Mouse (Mus musculus) kidney, adult 2 months (tissue): ENCODE results near the gene Gm10521. TPM values are rescaled to one million over a fixed set of nuclear protein-coding genes. Genes with fewer than 3 reads are reported as not detected.

Source experiments
- DNase-seq: peaks from one replicate; pipeline ENCODE4 v3.0.0; 2021
- H3K27ac ChIP-seq: fragments of 200-500 bp; 2 replicates; pipeline ENCODE4 v1.5.1; 2012; ENCODE audit warnings: low read depth, low read length, control low read depth, inconsistent platforms; ENCODE audit not compliant: insufficient read depth
- H3K27me3 ChIP-seq: fragments of 200-500 bp; replicated peaks from 2 replicates; pipeline ENCODE4 v1.6.1; 2012; ENCODE audit warnings: mild to moderate bottlenecking, moderate library complexity, low read length, inconsistent platforms; ENCODE audit not compliant: control insufficient read depth, insufficient read depth
- H3K36me3 ChIP-seq: fragments of 200-500 bp; 2 replicates; pipeline ENCODE4 v1.6.1; 2012; ENCODE audit warnings: mild to moderate bottlenecking, moderate library complexity, low read length, inconsistent platforms; ENCODE audit not compliant: control insufficient read depth, insufficient read depth
- H3K4me1 ChIP-seq: fragments of 200-500 bp; 2 replicates; pipeline ENCODE4 v1.6.1; 2011; ENCODE audit warnings: low read length; ENCODE audit not compliant: control insufficient read depth, insufficient read depth
- H3K4me3 ChIP-seq: fragments of 200-500 bp; 2 replicates; pipeline ENCODE4 v1.5.1; 2011; ENCODE audit warnings: mild to moderate bottlenecking, low read depth, low read length, control low read depth; ENCODE audit not compliant: insufficient read depth
- CTCF ChIP-seq: fragments of 200-500 bp; conservative IDR thresholded peaks from 2 replicates; pipeline ENCODE4 v1.5.1; 2011; ENCODE audit warnings: low read depth, mild to moderate bottlenecking, control low read depth, low read length, moderate library complexity, mixed read lengths; ENCODE audit not compliant: insufficient read depth, insufficient read length
- POLR2A ChIP-seq: fragments of 200-500 bp; IDR thresholded peaks from one replicate; pipeline ENCODE4 v1.6.1; 2011; ENCODE audit warnings: low read depth, low read length, control low read depth
- WGBS: fragments of 180-500 bp; shearing (Covaris S2); methylation state at CpG from one replicate; pipeline ENCODE4 v1.1.7; 2018; 5-methylcytosine and 5-hydroxymethylcytosine counted together
- polyA plus RNA-seq: library from polyadenylated mRNA; depleted of rRNA; stranded (reverse); fragments of >200 nt; gene quantifications from 2 replicates; pipeline ENCODE4 v1.2.3, GENCODE M21; 2012

Gene Gm10521
- polyA plus RNA-seq, 1 experiment, result 0.11 TPM

GRCm38 (mm10) chr1:171915638-171916458 lies 20.4 kb downstream of the Gm10521 start:
- Histone ChIP-seq H3K36me3 (no peaks in the 10 kb centered on the region), H3K4me1 (no peaks in the 10 kb centered on the region), H3K4me3 (no peak overlapping the region), H3K27ac (no peak overlapping the region), H3K27me3 (no peaks in the 10 kb centered on the region; the same call in 1 of the 2 replicates)
- DNase-seq, result no peak
- 82% methylated on average over 13 of the region's 13 CpGs for WGBS
- TF ChIP-seq POLR2A (no peak), CTCF (no peak)

DNA sequence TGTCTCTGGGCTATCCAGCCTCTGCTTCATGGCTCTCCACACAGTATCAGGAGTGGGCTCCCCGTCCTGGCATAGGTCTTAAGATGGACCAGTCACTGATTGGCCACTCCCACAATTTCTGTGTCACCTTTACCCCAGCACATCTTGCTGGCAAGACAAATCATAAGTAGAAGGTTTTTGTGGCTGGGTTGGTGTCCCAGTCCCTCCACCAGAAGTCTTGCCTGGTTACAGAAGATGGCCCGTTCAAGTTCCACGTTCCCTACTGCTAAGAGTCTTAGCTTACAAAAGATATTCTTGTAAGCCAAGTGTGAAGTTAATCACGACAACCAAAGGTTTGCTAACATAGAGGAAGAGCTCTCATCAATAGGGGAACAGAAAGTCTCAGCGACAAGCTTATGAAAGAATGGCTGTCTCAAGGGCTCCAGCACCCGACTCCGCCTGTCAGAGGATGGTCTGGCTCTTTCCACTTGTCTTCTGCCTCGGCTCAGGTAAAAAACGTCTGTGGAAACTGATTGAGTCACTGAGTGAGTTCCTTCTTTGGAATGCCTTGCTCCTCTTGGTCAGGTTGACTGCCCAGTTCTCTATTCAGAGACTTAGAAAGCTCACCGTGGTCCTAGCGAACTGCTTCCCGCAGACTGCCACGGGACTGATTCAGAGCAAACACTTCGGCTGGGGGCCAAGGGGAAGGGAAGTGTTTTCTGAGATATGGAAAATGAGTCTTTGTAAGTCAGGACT lies 22.0 kb downstream of the Gm10521 start, which contains the start of gene Slamf6:
Gene Slamf6, plus strand, starts transcription at position 211 of the 735 bp plus-strand sequence.
- H3K4me3 ChIP-seq, result no peak within 1 kb of the TSS
- H3K27ac ChIP-seq, result no peak within 1 kb of the TSS
- no peaks in the 10 kb centered on the region; the same call in 1 of the 2 replicates for H3K27me3 ChIP-seq
- DNase-seq, result peak; percentile 8
- H3K4me1 ChIP-seq, result no peaks in the 10 kb centered on the region
- TF ChIP-seq POLR2A (no peak), CTCF (no peak)
- WGBS, result 78% methylated on average over 14 of the region's 14 CpGs
- H3K36me3 ChIP-seq, result no peaks in the 10 kb centered on the region

DNA sequence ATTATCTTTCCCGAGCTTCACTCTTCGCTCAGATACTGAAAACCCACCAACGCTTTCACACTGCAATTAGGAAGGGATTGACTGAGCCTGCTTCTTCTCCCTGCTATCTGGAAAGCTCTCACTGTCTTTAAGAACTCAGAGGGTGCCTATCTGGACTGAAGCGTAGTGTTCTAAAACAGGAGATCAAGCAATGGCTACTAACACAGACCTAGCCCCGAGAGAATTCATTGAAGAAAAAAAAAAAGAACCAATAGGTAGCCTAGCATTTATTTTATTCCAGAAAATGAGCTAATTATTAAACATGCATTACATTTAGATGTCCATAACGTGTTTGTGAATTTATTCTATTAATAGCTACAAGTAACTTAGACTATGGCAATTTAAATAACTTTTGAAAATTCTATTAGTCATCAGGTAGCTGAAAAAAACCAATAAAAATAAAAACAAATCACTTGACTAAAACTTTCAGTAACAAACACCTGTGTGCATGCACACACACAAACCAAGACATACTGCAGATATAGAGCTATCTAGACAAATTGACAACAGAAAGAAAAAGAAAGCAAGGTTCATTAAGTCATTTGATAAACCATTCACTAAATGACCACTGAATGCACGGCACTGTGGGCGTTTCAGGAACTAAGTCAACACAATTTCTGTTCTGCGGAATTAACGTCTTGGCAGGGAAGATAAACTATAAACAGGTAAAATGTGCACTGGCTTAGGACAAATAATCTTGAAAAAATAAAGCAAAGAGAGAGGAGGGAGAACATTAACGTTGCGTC lies 22.9 kb downstream of the Gm10521 start:
- H3K4me3 ChIP-seq, result no peak overlapping the region
- H3K27ac ChIP-seq, result no peak overlapping the region
- TF ChIP-seq CTCF, result no peak
- no peak for DNase-seq
- no peaks in the 10 kb centered on the region; the same call in 1 of the 2 replicates for H3K27me3 ChIP-seq
- WGBS, result 64% methylated on average over 12 of the region's 12 CpGs
- no peaks in the 10 kb centered on the region for H3K36me3 ChIP-seq
- no peaks in the 10 kb centered on the region for H3K4me1 ChIP-seq

GRCm38 (mm10) chr1:171919193-171919592 lies 23.7 kb downstream of the Gm10521 start:
- Histone ChIP-seq H3K36me3 (no peaks in the 10 kb centered on the region), H3K4me1 (no peaks in the 10 kb centered on the region), H3K27me3 (no peaks in the 10 kb centered on the region; the same call in 1 of the 2 replicates), H3K4me3 (no peak overlapping the region), H3K27ac (no peak overlapping the region)
- no peak for DNase-seq
- 33% methylated on average over 5 of the region's 5 CpGs for WGBS
- TF ChIP-seq POLR2A (no peak), CTCF (no peak)

DNA sequence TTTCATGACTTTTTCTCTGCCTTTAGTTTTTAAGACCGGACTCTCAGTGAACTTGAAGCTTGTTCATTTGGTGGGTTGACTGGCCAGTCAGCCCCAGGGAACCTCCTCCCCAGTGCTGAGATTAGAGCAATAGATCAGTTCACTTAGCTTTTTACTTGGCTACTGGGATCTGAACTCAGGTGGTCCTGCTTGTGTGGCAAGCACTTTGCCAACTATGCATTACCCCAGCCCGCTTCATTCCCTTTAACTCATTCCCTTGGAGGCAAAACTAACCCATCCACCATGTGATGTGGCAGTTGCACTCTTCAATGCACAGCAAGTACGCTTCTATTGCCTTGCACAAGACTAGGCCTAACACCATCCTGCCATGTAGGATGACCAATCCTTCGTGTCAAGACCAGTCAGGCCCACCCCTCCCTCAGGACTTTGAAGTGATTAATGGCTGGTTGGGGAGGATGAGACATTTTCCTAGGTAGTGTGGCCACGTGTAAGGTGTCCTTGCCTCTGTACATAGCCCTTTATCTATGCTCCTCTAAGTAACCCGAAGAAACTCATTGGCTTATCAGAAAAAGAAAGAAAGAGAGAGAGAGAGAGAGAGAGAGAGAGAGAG lies 24.5 kb downstream of the Gm10521 start:
- Histone ChIP-seq H3K36me3 (no peaks in the 10 kb centered on the region), H3K4me1 (no peaks in the 10 kb centered on the region), H3K4me3 (no peak overlapping the region), H3K27me3 (no peaks in the 10 kb centered on the region; the same call in 1 of the 2 replicates), H3K27ac (no peak overlapping the region)
- TF ChIP-seq CTCF (no peak), POLR2A (no peak)
- no peak for DNase-seq
- WGBS, result 78% methylated on average over 6 of the region's 6 CpGs

DNA sequence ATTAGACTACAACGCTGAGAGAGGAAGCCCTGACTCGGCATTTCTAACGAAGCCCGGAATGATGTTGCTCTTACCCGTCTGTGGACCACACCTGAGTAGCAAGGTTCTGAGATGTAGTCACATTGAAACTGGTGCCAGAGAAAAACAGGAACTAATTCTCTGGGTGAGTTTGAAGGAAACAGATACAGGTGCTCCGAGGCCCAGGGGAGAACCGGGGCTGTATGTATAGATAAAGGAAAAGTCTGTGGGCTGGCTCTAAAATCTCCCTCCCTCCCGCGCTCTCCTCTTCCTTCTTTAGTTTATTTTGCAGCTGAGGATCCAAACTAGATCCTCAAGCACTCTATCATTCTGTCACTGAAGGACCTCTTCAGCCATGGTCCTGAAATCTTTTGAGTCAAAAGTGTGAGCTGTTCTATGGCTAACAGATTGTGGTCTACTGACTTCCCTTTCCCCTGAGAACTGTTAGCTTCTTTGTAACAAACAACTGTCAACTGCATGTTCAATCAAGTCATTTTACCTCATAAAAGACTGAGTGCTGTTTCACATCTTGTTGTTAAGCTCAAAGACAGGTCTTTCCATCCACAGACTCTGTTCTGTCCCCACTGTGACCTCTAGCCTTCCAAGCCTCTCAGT lies 25.6 kb downstream of the Gm10521 start:
- WGBS, result 73% methylated on average over 9 of the region's 9 CpGs
- no peak overlapping the region for H3K27ac ChIP-seq
- H3K27me3 ChIP-seq, result no peaks in the 10 kb centered on the region; the same call in 1 of the 2 replicates
- no peaks in the 10 kb centered on the region for H3K4me1 ChIP-seq
- no peak overlapping the region for H3K4me3 ChIP-seq
- no peak for DNase-seq
- H3K36me3 ChIP-seq, result no peaks in the 10 kb centered on the region
- TF ChIP-seq POLR2A, result no peak
- TF ChIP-seq CTCF, result no peak
